Mouse (Mus musculus): ENCODE data around the gene Mrpl32.

Gene Mrpl32

DNA sequence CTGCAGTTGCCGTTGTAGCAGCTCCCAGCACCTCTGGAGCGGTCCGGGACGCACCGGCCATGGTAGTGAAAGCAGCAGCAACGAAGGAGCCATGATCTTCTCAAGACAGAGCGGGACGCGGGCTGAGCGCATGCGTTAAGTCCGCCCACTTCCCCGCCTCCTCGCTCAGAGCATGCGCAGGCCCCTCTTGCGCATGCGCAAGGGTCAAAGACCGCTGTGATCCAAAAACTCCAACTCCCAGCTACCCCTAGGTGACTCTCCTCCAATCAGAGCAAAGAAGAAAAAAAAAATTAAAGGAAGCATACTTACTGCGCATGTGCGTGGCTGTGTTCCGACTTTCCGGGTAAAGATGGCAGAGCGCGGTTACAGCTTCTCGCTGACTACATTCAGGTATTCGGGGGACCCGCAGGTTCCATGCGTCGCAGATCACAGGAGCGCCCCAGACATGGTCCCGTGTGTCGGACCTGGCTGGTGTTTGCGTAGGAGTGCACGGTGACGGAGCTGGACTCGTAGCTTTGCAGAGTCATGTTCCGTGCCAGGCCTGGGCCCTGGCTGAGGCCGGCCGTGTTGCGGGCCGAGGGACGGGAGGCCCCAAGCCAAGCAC is at the start of gene Mrpl32, which contains the start of gene Psma2:
TSS of gene Mrpl32 (minus strand) at position 240 of the 604 bp plus-strand sequence.
TSS of gene Psma2 (plus strand) at position 315 of the 604 bp plus-strand sequence.
- DNase-seq (ENCODE audit: low read depth, low spot score): peak; percentile 97

DNA sequence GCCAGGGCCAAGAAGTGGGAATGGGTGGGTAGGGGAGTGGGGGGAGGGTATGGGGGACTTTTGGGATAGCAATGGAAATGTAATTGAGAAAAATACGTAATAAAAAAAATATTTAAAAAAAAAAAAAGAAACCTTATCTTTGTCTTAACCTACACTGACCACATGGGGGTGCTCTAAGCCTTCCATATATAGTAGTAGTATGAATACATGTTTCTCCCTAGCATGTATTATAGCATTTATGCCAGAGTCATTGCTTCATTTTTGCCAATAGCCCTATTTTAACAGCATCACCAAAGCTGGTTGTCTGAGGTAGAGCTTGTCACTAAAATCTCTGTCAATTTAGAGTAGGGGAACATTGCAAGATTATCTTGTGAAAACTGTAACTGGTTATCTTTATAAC is 36.3 kb upstream of the Mrpl32 start:
- no peak for DNase-seq (ENCODE audit: low read depth, low spot score)

DNA sequence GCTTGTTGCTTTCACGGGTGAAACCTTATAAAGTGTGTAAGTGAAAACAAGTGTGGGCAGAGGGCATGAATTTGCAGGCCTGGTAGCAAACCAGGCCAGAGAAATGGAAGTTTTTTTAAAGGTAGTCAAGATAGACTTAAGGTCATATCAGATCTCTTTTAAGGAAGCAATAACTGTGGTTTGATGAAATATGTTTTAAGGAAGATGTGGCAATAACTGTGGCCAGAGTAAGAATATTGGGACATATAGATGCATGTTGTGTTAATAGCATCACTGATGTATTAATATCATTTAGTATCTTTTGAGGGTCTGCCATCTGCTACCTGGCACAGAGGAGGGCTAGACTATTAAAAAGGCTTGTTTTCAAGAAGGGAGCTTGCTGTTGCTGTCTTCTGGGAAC is 27.0 kb upstream of the Mrpl32 start:
- DNase-seq (ENCODE audit: low read depth, low spot score): no peak

DNA sequence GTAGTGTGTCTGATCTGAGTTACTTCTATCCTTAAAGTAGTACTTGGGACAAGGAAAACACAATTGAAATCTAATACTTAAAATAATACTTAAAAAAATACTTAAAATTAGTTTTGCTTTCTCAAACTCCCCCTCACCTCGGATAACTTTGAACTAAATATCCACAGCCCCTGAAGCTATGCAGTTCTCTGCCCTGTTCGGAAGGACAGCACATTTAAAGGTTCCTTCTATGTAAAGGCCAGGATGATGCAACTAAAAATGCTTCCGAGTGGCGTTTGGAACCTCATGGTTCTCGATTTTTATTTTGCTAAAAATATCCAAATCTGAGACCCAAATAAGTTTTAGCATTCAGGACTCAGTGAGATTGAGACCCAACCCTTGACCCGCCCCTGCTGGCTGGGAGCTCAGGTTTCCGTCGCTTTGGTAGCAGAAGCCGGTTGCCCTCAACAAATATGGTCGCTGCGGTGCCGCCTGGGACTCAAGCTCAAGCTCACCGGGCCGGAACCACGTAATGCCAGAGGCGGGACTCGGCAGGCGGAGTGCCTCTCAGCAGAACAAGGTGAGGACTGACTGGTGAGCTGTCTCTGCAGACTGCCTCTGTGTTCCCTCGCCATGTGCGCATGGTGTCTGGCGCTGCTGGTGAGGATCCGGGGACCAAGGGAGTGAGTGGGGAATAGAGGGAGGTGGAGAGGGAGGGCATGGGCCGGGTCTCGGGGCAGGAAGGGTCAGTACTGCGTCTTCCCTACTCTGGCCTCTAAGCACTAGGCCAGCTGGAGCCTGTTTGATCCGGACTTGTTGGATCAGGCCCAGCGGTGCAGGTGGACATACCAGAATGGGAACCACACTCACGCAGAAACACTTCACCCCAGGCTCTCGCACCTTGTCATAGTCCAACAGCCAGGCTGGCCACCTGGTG is 17.0 kb upstream of the Mrpl32 start, which contains the start of gene AW209491:
TSS of gene AW209491 (plus strand) at position 429 of the 916 bp plus-strand sequence.
- peak; percentile 95 for DNase-seq (ENCODE audit: low read depth, low spot score)

DNA sequence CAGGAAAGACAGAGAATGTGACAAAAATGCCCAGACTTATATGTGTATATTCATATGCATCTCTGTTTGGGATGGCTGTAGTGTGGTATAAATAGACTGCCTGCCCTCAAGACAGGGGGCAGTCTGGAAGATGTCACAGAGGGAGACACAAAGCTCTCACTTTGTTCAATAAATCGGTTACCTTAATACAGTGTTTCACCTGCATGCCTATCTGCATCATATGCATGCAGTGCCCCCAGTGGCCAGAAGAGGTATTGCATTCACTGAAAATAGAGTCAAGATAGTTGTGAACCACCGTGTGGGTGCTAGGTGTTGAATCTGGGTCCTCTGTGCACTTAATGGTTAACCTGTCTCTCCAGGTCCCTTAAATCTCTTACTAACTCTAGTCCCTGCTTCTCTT is 5.8 kb upstream of the Mrpl32 start:
- peak; percentile 75 for DNase-seq (ENCODE audit: low read depth, low spot score)

DNA sequence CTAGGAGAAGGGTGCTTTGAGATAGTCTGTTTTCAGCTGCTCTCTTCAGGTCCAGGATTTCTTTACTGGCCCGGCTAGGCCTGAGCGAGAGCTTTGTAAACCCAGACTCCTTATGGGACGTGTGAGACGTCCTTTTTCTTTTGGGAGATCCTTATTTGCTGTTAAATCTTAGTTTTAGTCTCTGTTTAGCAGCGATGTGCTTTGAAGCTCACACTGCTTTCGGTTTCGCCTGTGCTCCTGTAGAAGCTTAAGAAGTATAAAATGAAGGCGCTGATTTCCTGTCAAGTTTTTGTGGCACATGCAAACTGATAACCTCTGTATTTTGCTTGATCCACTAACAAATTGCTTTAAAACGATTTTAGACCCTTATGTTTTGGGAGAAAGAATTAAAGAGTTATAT is 588 bp upstream of the Mrpl32 start:
- no peak for DNase-seq (ENCODE audit: low read depth, low spot score)

DNA sequence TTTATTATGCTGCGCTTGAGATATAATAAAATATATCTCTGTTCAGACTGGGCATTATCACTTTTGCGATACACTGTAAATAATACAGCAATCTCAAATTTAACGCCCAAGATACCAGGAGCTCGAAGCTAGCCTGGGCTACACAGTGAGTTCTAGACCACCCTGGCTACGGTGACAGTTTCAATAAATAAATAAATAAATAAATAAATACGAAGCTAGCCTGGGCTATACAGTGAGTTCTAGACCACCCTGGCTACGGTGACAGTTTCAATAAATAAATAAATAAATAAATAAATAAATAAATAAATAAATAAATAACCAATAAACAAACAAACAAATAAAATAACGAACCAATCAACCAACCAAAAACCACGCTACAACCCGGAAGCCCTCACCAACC is 502 bp downstream of the Mrpl32 start:
- no peak for DNase-seq (ENCODE audit: low read depth, low spot score)

DNA sequence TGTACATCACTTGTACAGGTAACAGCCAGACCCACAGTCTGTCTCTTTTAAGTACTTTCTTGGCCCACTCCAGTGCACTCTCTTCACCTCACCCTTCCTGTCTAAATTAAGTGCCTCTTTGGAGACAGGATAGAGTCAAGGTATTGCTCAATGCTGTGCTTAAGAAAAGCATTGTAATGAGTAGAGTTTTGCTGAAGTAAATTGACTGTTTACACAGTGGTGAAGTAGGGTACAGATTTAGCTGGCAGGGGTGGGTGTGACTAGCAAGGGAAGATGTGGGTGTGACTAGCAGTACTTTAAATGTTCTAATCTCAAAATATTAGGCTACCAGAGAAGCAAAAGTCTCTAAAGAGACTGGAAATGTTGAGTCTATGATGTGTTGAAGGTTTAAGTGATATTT is 5.3 kb downstream of the Mrpl32 start:
- no peak for DNase-seq (ENCODE audit: low read depth, low spot score)

DNA sequence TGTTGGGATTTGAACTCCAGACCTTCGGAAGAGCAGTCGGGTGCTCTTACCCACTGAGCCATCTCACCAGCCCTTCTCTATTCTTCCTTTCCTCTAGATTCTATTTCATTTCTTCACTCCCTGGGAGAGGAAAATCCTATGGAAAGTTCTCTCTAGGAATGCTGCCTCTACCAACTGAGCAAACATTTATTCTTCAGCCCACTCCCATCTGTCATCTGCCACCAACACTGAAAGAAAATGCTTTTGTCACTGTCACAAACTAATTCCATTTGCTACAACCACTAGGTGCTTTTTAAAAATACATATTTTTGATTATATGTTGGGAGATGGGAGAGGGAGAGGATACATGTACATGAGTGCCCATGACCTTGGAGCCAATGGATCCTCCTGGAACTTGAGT is 10.2 kb downstream of the Mrpl32 start:
- DNase-seq (ENCODE audit: low read depth, low spot score): no peak

DNA sequence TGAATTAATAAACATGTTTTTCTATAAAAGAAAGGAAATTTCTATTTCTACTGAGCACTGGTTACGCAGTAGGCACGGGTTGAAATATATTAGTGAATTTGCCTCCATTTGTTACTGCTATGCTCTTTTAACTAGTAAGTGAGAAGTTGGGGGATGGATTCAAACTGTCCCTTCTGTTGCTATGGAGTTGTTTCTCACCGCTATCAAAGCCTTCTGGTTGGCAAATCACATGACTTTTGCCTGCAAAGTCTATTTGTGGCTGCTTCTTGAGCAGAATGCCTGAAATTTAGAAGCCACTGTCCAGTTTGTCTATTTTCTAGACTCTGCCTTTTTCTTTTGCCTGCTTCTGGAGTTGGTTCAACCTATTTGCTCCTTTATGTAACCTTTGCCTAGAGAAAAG is 32.6 kb downstream of the Mrpl32 start:
- DNase-seq (ENCODE audit: low read depth, low spot score): no peak

DNA sequence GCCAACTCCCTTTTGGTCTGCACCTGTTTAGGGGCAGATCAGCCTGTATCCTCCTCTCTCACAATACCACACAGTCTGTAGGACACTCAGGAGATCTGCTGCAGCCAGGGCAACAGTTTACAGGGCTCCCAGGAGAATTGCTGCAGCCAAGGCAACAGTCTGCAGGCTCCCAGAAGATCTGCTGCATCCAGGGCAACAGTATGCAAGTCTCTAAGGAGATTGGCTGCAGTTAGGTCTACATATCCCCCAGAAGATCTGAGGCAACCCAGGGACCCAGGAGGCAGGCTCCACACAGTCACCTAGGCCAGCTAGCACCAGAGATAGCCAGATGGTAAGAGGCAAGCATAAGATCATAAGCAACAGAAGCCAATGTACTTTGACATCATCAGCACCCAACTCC is 38.8 kb downstream of the Mrpl32 start:
- DNase-seq (ENCODE audit: low read depth, low spot score): no peak

DNA sequence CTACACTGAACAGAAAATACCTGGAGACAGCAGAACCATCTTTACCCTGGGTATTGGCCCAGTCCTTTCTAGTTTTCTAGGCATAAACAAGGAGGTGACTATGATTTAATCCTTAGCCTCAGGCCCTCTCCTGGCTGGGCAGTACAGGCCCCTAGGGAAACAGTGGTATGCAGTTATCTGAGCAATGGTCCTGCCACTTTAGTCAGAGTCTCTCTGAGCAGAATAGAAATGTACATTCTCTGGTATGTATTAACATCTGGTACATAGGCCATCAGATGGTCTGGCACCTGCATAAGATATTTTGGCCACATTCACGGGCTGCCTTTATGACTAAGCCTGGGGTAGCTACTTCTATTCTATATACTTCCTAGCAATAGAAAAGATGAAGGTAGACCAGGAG is 51.6 kb downstream of the Mrpl32 start:
- no peak for DNase-seq (ENCODE audit: low read depth, low spot score)

Measured in R1 (cell line).